Mouse (Mus musculus): ENCODE results near the gene Upk3bl.
"Not testable (repeated sequence)": the region's sequence is repeated elsewhere in the genome, so short reads cannot be mapped to it uniquely, and the experiment has no call there.

The Upk3bl gene

GRCm38 (mm10) chr5:136088821-136089575, 34.7 kb downstream of the Upk3bl start:
- DNase-seq, result no peak

- DNase-seq, result no peak
Measured at GRCm38 (mm10) chr5:136091927-136092326, 37.6 kb downstream of the Upk3bl start.

DNA sequence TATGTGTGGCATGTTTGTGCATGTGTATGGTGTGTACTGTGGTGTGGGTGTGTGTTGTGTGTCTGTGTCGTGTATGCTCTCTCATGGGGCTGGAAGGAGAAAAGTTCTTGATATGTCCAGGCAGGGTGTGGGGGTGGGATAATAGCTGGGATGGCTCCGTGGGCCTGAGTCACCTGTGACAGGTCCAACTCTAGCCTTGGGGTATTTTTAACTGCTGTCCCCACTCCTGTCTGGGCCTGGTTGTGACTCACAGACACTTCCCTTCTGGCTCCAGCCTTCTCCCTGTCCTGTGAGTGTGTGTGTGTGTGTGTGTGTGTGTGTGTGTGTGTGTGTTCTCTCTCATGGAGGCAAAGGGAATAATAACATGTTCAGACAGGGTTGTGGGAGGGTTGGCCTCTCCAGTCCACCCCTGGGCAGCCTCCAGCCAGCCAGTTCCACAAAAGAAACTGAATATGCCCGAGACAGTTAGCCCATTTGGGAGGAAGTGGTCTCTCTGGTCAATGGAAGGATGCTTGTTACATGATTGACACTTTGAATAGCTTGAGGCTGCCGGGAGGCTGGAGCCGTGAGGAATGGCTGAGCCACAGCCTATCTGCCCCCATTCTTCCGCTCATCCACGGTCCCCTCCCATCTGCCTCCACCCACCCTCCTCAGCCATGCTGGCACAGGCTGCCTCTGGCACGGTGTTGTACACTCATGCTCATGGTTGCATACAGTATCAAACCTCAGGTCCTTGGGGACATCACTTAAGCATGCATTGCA, 40.1 kb downstream of the Upk3bl start:
- no peak for DNase-seq

DNA sequence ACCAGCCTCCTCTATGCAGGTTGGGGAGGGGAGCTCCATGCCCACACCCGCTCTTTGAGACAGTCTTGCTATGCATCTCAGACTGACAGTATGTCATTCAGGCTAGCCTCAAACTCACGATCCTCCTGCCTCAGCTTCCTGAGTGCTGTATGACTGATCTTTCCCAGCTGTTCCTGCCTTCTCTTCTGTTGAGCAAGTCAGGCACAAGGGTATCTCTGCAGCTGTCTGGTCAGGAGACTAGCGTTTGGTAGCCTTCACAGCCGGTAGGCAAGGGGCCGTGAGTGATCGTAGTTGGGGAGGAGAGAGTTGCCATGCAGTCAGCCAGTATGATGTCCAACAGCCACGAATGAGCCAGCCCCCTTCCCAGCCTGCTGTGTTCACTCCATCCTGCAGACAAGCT, 40.8 kb downstream of the Upk3bl start:
- no peak for DNase-seq

DNA sequence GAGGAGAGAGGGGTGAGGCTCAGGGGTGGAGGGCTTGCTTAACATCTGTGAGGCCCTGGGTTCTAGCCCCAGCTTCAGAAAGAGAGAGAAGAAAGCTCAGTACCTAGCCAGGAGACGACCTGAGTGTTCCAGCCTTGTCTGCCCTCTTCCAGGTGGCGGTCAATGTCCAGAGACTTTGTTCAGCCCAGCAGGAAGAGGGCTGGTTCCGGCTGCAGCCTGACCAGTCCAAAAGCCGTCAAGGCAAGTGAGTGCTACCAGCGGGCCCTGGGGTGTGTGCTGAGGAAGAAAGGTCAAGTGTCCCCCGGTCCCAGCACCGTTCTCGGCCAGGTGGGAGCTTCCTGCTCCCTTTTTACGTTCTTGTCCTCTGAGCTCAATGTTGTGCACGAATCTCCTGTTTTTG, 44.2 kb downstream of the Upk3bl start:
- no peak for DNase-seq

GRCm38 (mm10) chr5:136102099-136102820, 48.0 kb downstream of the Upk3bl start:
- DNase-seq, result no peak

- no peak for DNase-seq
Measured at GRCm38 (mm10) chr5:136104511-136104910, 50.2 kb downstream of the Upk3bl start.

DNA sequence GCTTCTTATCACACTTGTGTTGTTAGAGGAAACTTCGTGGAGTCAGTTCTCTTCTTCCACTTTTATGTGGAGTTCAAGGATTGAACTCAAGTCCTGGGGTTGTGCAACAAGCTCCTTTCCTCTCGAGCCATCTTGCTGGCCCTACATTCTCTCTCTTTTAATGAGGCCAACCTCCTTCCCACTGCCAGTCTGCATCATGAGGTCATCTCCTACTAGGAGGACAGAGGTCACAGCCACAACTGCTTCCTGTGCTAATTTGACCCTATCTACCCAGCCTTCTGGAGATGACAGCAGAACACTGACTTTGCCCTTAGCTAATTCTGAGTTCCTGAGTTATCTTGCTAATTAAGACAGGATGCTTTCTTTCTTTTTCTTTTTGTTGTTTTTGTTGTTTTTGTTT, 54.2 kb downstream of the Upk3bl start:
- DNase-seq, result no peak

- no peak for DNase-seq
Measured at GRCm38 (mm10) chr5:136109042-136109441, 54.8 kb downstream of the Upk3bl start.

DNA sequence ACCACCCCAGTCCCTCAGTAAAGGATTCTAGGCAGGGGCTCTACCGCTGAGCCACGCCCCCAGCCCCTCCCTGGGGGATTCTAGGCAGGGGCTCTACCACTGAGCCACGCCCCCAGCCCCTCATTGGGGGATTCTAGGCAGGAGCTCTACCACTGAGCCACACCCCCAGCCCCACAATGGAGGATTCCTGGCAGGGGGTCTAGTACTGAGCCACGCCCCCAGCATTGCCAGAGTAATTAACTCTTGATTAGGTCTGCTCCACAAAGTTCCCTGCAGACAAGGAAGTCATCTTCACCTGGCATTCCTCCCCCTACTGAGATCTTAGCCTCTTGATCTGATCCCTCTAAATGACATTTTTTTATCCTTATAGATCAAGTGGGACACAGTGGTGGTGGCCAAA, 59.3 kb downstream of the Upk3bl start:
- not testable (repeated sequence) for DNase-seq
